Mouse (Mus musculus) CH12.LX (cell line): ENCODE measurements at regions not wholly inside any gene's neighbourhood (a gene's known extent, or its start where the extent isn't known, plus 50 kb on each side); places are given as distances from the start of the nearest gene placed in this dataset.

Experiments
- BHLHE40 ChIP-seq: IDR thresholded peaks from 2 replicates; pipeline ENCODE4 v1.6.1; 2011; ENCODE audit warnings: mild to moderate bottlenecking, low read depth, low read length, improper control_type of control experiment
- CHD2 ChIP-seq: IDR thresholded peaks from 2 replicates; pipeline ENCODE4 v1.6.1; 2011; ENCODE audit warnings: low read length, improper control_type of control experiment
- CTCF ChIP-seq, 2 experiments: IDR thresholded peaks in 1 of 2; conservative IDR thresholded peaks in 1 of 2; 2 replicates each; pipeline ENCODE4 v1.5.1; 2011 to 2012; ENCODE audit warnings: low read depth in 2 of 2, low read length in 2 of 2, improper control_type of control experiment in 1 of 2, inconsistent platforms in 1 of 2, mild to moderate bottlenecking in 1 of 2, moderate library complexity in 1 of 2
- E2F4 ChIP-seq: IDR thresholded peaks from 2 replicates; pipeline ENCODE4 v1.6.1; 2011; ENCODE audit warnings: low read depth, low read length, improper control_type of control experiment; ENCODE audit not compliant: insufficient replicate concordance
- EP300 ChIP-seq: IDR thresholded peaks from 2 replicates; pipeline ENCODE4 v1.6.1; 2011; ENCODE audit warnings: low read length, improper control_type of control experiment
- JUND ChIP-seq: conservative IDR thresholded peaks from 2 replicates; pipeline ENCODE4 v1.6.1; 2011; ENCODE audit warnings: low read depth, low read length, improper control_type of control experiment
- NELFE ChIP-seq: IDR thresholded peaks from 2 replicates; pipeline ENCODE4 v1.6.1; 2011; ENCODE audit warnings: low read depth, low read length, improper control_type of control experiment
- NRF1 ChIP-seq: IDR thresholded peaks from 2 replicates; pipeline ENCODE4 v1.6.1; 2014; ENCODE audit warnings: low read depth, mild to moderate bottlenecking, inconsistent platforms, low read length, improper control_type of control experiment, moderate library complexity
- POLR2A ChIP-seq: IDR thresholded peaks from 2 replicates; pipeline ENCODE4 v1.6.1; 2011; ENCODE audit warnings: low read depth, mild to moderate bottlenecking, improper control_type of control experiment, low read length
- POLR2AphosphoS2 ChIP-seq: IDR thresholded peaks from 2 replicates; pipeline ENCODE4 v1.6.1; 2011; ENCODE audit warnings: low read depth, low read length, improper control_type of control experiment
- ZNF384 ChIP-seq: IDR thresholded peaks from 2 replicates; pipeline ENCODE4 v1.6.1; 2012; ENCODE audit warnings: low read depth, low read length, improper control_type of control experiment, inconsistent platforms

DNA sequence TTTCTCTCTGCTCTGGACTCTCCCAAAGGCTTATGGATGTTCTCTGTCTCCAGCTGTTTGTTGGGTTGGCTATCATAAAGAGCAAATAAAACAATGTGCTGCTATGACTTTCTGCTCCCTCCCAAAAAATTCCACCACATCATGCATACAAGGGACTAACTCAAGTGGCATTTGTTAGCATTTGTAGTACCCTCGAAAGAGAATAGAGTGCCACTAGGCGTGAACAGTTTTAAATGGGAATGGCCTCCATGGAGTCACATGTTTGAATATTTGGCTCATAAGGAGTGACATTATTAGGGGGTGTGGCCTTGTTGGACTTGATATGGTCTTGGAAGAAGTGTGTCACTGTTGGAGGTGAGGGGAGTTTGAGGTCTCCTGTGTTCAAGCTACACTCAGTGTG lies 86.5 kb upstream of the Serbp1 start:
- TF ChIP-seq NELFE (no peak), CTCF (conservative IDR thresholded peaks at IDR 0.05 in 1 of 2, IDR thresholded peaks at IDR 0.05 in 1 of 2; ENCODE audit: low read depth in 2 of 2, low read length in 2 of 2) (no peak), BHLHE40 (no peak), POLR2AphosphoS2 (no peak), POLR2A (no peak), ZNF384 (no peak), NRF1 (no peak), JUND (no peak), E2F4 (no peak), EP300 (no peak), CHD2 (no peak)
